Mouse (Mus musculus) liver, embryonic 13.5 days (tissue): ENCODE measurements around the gene Atg2b. TPM values are rescaled to one million over a fixed set of nuclear protein-coding genes. Genes with fewer than 3 reads are reported as not detected.

ENCODE experiments used
- ATAC-seq: fragments of 200-750 bp; cut with Nextera tagmentation; 2 replicates; pipeline ENCODE4 v1.8.0; 2017; ENCODE audit warnings: low read depth, mild to moderate bottlenecking, moderate number of reproducible peaks, moderate library complexity
- DNase-seq: peaks from one replicate; pipeline ENCODE4 v3.0.0; 2022
- H3K27ac ChIP-seq: fragments of 300-500 bp; sonication (generic); 2 replicates; pipeline ENCODE4 v1.5.1; 2015; ENCODE audit warnings: moderate library complexity, mild to moderate bottlenecking, inconsistent platforms
- H3K27me3 ChIP-seq: fragments of 300-500 bp; sonication (generic); 2 replicates; pipeline ENCODE4 v1.6.1; 2015; ENCODE audit warnings: mild to moderate bottlenecking, inconsistent platforms
- H3K36me3 ChIP-seq: fragments of 300-500 bp; sonication (generic); 2 replicates; pipeline ENCODE4 v1.6.1; 2015; ENCODE audit warnings: mild to moderate bottlenecking, inconsistent platforms
- H3K4me1 ChIP-seq: fragments of 300-500 bp; sonication (generic); replicated peaks from 2 replicates; pipeline ENCODE4 v1.6.1; 2015; ENCODE audit warnings: inconsistent platforms
- H3K4me2 ChIP-seq: fragments of 300-500 bp; sonication (generic); 2 replicates; pipeline ENCODE4 v1.6.1; 2015; ENCODE audit warnings: inconsistent platforms, mild to moderate bottlenecking, moderate library complexity
- H3K4me3 ChIP-seq: fragments of 300-500 bp; sonication (generic); replicated peaks from 2 replicates; pipeline ENCODE4 v1.5.1; 2015; ENCODE audit warnings: mild to moderate bottlenecking, inconsistent platforms
- H3K9ac ChIP-seq: fragments of 300-500 bp; sonication (generic); 2 replicates; pipeline ENCODE4 v1.6.1; 2015; ENCODE audit warnings: mild to moderate bottlenecking, inconsistent platforms
- H3K9me3 ChIP-seq: fragments of 300-500 bp; sonication (generic); replicated peaks from 2 replicates; pipeline ENCODE4 v1.6.1; 2016; ENCODE audit warnings: inconsistent platforms
- WGBS: fragments of 180-500 bp; shearing (Covaris S2); methylation state at CpG from one replicate; pipeline ENCODE4 v1.1.7; 2015; ENCODE audit not compliant: insufficient replicate concordance; 5-methylcytosine and 5-hydroxymethylcytosine counted together
- polyA plus RNA-seq: library from polyadenylated mRNA; unstranded; fragments of >200 nt; fragmentation: Nextera tagmentation; extraction: Ambion mirVana; gene quantifications from 2 replicates; pipeline ENCODE4 v1.2.1, GENCODE M21; 2015

The Atg2b gene
- polyA plus RNA-seq, 1 experiment from 2014 or later = 7.5 TPM

DNA sequence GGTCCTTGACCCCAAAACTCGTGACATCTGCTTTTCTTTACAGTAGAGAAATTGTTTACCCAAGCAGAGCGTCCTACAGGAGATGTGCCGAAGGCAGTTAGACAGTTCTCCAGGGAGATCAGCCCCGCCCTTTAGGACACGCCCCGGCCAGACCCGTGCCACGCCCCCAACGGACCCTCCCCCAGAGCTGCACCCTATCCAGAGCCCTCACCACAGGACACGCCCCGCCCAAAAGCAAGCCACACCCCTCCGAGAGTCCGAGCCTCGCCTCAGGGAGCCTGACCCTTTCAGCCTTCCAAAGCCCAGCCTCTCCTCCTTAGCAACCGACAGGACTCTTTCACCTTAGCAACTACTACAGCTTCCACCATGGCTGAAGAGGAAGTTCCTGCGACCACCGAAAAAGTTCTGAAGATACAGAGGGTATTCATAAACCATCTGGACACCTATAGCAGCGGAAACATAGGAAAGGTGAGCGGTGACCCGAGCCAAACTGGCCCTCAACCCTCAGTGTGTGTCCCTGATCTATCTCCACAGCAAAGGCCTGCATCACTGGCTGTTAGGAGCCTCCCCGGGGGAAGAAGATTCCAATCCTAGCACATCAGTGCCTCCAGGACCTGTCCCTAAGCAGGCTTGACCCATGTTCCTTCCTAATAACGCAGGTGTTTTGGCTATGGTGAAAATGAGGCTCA lies 20.9 kb upstream of the Atg2b start, which contains the start of gene Ak7:
Ak7 (plus strand) TSS at position 178 of the 689 bp plus-strand sequence.
- H3K36me3 ChIP-seq = no peaks in the 10 kb centered on the region
- peak within 1 kb of the TSS; percentile 63 for H3K4me2 ChIP-seq
- H3K9me3 ChIP-seq = no peaks in the 10 kb centered on the region
- H3K27ac ChIP-seq = no peak within 1 kb of the TSS
- H3K4me3 ChIP-seq = peak within 1 kb of the TSS; percentile 27
- 9% methylated on average over 22 of the region's 22 CpGs for WGBS
- 0 out of 2 replicates have a peak, but pooled peaks cover 5% of the 10 kb centered on the region for H3K27me3 ChIP-seq
- ATAC-seq (peak; percentile 99), DNase-seq (peak; percentile 95)
- H3K9ac ChIP-seq = peak within 1 kb of the TSS; percentile 17; the same call in 1 of the 2 replicates
- peaks cover 14% of the 10 kb centered on the region for H3K4me1 ChIP-seq

DNA sequence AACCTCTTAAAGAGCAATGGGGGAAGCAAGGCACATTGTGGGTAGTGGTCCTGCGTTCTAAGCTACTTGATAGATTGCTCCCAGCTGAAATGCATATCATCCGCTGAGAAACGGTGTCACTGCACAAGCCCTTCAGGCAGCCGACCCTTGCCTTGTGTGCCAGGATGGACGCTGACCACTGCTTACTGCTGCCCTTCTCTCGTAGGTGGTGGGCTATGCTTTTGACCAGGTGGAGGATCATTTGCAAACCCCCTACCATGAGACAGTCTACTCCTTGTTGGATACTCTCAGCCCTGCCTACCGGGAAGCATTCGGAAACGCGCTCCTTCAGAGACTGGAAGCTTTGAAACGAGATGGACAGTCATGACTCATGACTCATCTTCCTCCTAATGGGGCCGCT lies 15.4 kb upstream of the Atg2b start:
- Histone ChIP-seq H3K4me2 (no peak overlapping the region), H3K27me3 (no peaks in the 10 kb centered on the region), H3K4me3 (no peak overlapping the region), H3K9me3 (no peaks in the 10 kb centered on the region), H3K4me1 (peaks cover 5% of the 10 kb centered on the region), H3K27ac (no peak overlapping the region), H3K36me3 (peaks cover 7% of the 10 kb centered on the region), H3K9ac (no peak overlapping the region)
- DNase-seq (no peak), ATAC-seq (no peak)
- WGBS = 84% methylated on average over 12 of the region's 12 CpGs

DNA sequence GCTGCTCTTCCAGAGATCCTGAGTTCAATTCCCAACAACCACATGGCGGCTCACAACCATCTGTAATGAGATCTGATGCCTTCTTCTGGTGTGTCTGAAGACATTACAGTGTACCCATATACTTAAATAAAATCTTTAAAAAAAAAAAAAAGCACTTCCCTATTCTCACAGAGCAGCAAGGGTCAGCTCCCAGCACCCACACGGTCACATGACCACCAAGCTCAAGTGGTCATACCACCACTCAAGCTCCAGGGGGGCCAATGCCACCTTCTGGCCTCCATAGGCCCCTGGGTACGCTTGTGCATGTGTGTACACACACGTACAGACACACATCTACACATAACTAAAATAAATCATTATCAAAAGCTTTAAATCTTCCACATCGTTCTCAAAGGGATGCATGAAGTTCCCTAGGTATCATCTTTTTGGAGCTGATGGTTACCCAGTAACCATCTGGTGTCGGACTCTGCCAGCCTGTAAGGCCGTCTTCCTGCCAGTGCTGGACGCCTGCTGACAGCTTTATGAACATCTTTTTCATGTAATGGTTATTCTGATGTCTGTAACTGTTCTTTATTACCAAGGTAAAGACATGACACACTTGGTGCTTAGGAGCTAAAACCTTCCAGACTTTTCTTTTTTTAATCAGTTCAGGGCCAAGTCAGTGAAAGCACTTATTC lies 12.2 kb upstream of the Atg2b start:
- no peak overlapping the region for H3K9ac ChIP-seq
- no peaks in the 10 kb centered on the region for H3K4me1 ChIP-seq
- 78% methylated on average over 8 of the region's 8 CpGs for WGBS
- H3K36me3 ChIP-seq = peaks cover 14% of the 10 kb centered on the region
- no peaks in the 10 kb centered on the region for H3K27me3 ChIP-seq
- no peak overlapping the region for H3K27ac ChIP-seq
- no peak overlapping the region for H3K4me2 ChIP-seq
- ATAC-seq (no peak), DNase-seq (no peak)
- H3K9me3 ChIP-seq = no peaks in the 10 kb centered on the region
- no peak overlapping the region for H3K4me3 ChIP-seq

DNA sequence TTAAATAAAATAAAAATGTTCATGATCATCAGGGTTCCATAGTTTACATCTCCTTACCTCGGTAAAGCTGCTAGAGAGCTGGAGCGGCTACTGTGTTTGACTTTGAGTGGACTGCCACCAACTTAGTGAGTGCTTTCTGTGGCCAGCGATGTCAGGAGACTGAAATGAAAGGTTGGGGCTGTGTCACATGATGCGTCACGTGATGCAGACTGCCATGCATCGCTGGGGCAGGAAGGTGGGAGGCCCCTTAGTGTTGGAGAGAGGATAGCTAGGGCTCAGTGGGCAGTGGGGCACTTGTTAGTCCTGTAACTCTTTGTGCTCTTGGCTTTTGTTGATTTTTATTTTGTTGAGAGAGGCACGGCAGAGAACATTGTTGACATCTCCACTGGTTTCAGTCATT lies 10.8 kb upstream of the Atg2b start:
- no peak overlapping the region for H3K27ac ChIP-seq
- no peak overlapping the region for H3K9ac ChIP-seq
- no peaks in the 10 kb centered on the region for H3K27me3 ChIP-seq
- H3K36me3 ChIP-seq = peaks cover 21% of the 10 kb centered on the region
- 78% methylated on average over 7 of the region's 7 CpGs for WGBS
- H3K9me3 ChIP-seq = no peaks in the 10 kb centered on the region
- no peak overlapping the region for H3K4me2 ChIP-seq
- ATAC-seq (no peak), DNase-seq (no peak)
- H3K4me1 ChIP-seq = no peaks in the 10 kb centered on the region
- H3K4me3 ChIP-seq = no peak overlapping the region

DNA sequence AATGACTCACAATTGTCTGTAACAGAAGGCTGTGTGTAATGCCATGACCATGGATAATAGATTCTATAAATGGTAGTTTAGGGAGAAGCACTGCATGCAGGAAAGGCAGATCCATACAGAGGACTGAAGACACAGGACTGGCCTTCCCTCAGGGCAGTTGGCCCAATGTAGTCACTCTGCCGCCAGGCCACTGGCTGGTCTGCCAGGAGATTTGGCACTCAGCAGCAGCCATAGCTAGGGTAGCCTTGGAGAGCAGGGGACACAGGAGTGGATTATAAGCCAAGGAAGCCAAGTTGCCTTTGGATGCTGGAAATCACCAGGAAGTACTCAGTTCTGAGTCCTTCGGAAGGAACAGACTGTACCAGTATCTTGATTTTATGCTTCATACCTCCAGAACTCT lies 9.0 kb upstream of the Atg2b start:
- no peak overlapping the region for H3K4me2 ChIP-seq
- H3K4me3 ChIP-seq = no peak overlapping the region
- no peak for ATAC-seq
- H3K9me3 ChIP-seq = no peaks in the 10 kb centered on the region
- no peak for DNase-seq
- no peak overlapping the region for H3K27ac ChIP-seq
- 88% methylated on average over 2 of the region's 2 CpGs for WGBS
- H3K4me1 ChIP-seq = no peaks in the 10 kb centered on the region
- H3K9ac ChIP-seq = no peak overlapping the region
- 0 out of 2 replicates have a peak, but pooled peaks cover 19% of the 10 kb centered on the region for H3K36me3 ChIP-seq
- no peaks in the 10 kb centered on the region for H3K27me3 ChIP-seq

DNA sequence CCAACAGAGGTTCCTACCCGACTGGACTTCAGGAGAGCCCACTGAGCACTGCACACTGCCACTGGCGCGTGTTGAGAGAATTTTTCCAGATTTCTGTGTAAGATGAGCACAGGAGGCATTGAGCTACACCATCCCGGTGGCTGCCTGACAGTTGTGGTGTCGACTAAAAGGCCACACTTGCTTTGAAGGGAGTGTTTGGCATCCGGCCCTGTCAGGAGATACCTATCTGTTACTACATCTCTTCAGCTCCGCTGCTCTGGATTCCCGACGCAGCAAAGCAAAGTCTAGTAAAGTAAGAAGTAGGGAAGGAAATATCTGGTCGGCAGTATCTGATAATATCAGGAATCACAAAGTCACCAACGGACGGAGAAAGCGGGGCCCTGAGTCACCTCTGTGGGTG lies 4.4 kb upstream of the Atg2b start:
- Histone ChIP-seq H3K27me3 (no peaks in the 10 kb centered on the region), H3K4me1 (peaks cover 25% of the 10 kb centered on the region), H3K9ac (no peak overlapping the region), H3K4me2 (no peak overlapping the region), H3K9me3 (no peaks in the 10 kb centered on the region), H3K27ac (no peak overlapping the region), H3K36me3 (0 out of 2 replicates have a peak, but pooled peaks cover 19% of the 10 kb centered on the region), H3K4me3 (no peak overlapping the region)
- WGBS = 65% methylated on average over 13 of the region's 13 CpGs
- ATAC-seq = no peak
- no peak for DNase-seq

DNA sequence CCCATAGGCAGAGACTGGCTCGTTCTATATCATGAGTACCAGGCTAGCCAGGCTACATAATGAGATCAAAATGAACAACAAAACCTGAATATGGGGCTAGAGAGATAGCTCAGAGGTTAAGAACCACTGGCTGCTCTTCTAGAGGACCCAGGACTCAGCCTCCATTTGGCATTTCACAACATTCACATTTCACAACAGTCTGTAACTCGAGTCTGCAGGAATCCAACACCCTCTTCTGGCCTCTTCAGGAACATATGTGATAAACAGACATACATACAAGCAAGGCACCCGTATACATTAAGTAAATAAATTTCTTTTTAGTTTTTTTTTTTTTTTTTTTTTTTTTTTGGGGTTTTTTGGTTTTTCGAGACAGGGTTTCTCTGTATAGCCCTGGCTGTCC lies 3.5 kb upstream of the Atg2b start:
- Histone ChIP-seq H3K9me3 (no peaks in the 10 kb centered on the region), H3K4me1 (peaks cover 30% of the 10 kb centered on the region), H3K9ac (no peak overlapping the region), H3K4me3 (no peak overlapping the region), H3K27me3 (no peaks in the 10 kb centered on the region), H3K4me2 (no peak overlapping the region), H3K36me3 (0 out of 2 replicates have a peak, but pooled peaks cover 14% of the 10 kb centered on the region), H3K27ac (no peak overlapping the region)
- 63% methylated on average over 4 of the region's 4 CpGs for WGBS
- no peak for ATAC-seq
- no peak for DNase-seq

DNA sequence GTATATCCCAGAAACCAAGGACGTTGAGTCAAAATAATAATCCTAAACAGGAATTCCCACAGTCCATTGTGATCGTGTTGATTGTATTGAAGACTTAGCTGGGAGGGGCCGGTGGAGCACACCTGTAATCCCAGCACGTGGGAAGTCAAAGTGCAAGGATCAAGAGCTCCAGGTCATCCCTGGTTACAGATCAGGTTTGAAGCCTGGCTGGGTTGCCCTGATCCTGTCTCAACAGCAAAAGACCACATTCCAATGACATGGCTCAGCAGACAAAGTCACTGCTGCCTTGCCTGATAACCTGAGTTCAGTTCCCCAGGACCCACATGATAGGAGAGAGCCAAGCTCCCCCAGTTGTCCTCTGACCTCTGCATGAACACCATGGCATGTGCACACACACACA lies 2.4 kb upstream of the Atg2b start:
- DNase-seq = no peak
- 75% methylated on average over 4 of the region's 4 CpGs for WGBS
- peaks cover 41% of the 10 kb centered on the region for H3K4me1 ChIP-seq
- no peaks in the 10 kb centered on the region for H3K27me3 ChIP-seq
- no peaks in the 10 kb centered on the region for H3K9me3 ChIP-seq
- no peak overlapping the region; the same call in 1 of the 2 replicates for H3K27ac ChIP-seq
- H3K9ac ChIP-seq = no peak overlapping the region
- no peak for ATAC-seq
- H3K4me2 ChIP-seq = no peak overlapping the region
- 0 out of 2 replicates have a peak, but pooled peaks cover 12% of the 10 kb centered on the region for H3K36me3 ChIP-seq
- H3K4me3 ChIP-seq = no peak overlapping the region

DNA sequence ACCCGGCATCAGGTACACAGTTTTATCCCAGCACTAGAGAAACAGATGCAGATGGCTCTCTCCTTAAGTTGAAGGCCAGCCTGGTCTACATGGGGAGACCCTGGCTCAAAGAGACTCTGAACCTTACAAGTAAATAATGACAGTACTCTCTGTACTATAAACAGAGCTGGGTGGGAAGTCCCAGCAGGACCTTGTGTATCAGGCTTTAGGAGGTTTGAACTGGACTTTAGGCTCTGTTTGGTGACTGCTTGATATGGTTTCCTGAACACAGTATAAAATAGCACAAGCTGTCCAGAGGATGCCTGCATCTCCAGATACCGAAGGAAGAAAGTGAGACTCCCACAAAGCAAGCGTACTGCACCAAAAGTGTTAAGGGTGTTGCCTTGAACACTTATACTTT lies 1.8 kb upstream of the Atg2b start:
- peaks cover 47% of the 10 kb centered on the region for H3K4me1 ChIP-seq
- 69% methylated on average over 3 of the region's 3 CpGs for WGBS
- H3K36me3 ChIP-seq = peaks cover 8% of the 10 kb centered on the region; the same call in 1 of the 2 replicates
- no peaks in the 10 kb centered on the region for H3K27me3 ChIP-seq
- DNase-seq (no peak), ATAC-seq (no peak)
- peak overlapping the region; percentile 96 for H3K9ac ChIP-seq
- H3K27ac ChIP-seq = peak overlapping the region; percentile 95
- peak overlapping the region; percentile 93 for H3K4me2 ChIP-seq
- no peaks in the 10 kb centered on the region for H3K9me3 ChIP-seq
- 0 out of 2 replicates have a peak overlapping the region, but pooled peaks have one; percentile 99 for H3K4me3 ChIP-seq

DNA sequence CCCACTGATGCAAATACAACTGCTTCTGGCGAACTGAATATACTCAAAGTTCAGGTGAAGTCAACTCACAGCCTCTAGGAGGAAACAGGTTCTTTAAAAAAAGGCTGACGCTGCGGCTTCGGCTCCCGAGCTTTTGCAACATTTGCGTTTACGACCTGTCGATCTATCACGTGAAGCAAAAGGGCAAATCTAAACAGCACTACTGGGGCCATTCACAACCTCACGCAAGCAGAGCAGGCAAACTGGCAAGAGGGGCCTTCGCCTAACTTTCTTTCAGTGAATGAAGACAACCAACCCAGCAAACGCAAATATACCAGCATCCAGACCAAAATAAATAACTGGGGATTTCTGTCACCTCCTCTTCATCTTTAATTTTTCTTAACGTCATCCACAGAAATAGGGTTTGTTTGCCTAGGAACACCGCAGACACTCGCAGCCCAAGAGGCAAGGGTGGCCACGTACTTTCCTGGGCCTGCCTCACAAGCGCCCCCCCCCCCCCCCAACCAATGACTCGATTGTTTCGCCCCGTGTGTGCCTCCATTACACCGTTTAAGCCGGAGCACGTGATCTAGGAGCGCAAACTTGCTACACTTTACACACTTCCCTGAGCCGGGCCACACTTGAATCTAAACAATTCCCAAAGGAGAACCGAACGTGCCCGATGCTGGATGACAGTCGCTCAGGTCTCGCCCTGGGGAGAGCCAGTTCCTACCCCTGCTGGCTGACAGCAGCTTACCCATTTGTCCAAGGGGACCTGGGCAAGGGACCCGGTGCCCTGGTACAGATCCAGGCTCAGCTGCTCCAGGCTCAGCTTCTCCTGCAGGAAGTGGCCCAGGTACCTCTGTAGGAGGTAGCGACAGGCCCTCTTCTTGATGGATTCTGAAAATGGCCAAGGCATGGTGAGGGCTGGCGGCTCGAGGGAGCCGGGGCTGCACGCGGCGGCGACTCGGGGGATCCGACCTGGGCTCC lies 794 bp downstream of the Atg2b start, which contains the start of gene Gskip:
Gskip (plus strand) TSS at position 897 of the 969 bp plus-strand sequence.
- peak; percentile 54 for ATAC-seq
- H3K4me2 ChIP-seq = peak within 1 kb of the TSS; percentile 93
- peaks cover 16% of the 10 kb centered on the region for H3K36me3 ChIP-seq
- DNase-seq = peak; percentile 60
- peak within 1 kb of the TSS; percentile 96 for H3K9ac ChIP-seq
- H3K4me3 ChIP-seq = peak within 1 kb of the TSS; percentile 99
- H3K27me3 ChIP-seq = no peaks in the 10 kb centered on the region
- no peaks in the 10 kb centered on the region for H3K9me3 ChIP-seq
- H3K4me1 ChIP-seq = peaks cover 54% of the 10 kb centered on the region
- WGBS = under 1% methylated on average over 41 of the region's 41 CpGs
- H3K27ac ChIP-seq = peak within 1 kb of the TSS; percentile 95

DNA sequence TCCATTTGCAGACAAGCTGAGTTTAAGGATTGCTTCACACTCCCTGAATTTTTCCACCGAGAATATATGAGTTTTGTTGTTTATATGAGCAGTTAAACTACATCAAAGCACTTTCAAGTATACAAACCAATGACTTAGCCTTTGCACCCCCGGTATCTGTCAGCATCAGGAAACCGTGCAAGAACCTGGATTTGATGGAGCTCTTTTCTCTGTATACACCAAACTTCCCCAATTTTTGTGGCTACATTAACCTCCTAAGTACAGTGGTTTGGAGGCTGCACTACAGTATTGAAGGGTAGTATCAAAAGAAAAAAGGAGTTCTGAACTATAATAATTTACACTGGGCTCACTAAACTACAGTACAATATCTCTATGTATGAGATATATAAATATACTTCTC lies 6.2 kb downstream of the Atg2b start:
- Histone ChIP-seq H3K9ac (no peak overlapping the region), H3K27me3 (no peaks in the 10 kb centered on the region), H3K9me3 (no peaks in the 10 kb centered on the region), H3K4me2 (no peak overlapping the region), H3K27ac (no peak overlapping the region), H3K36me3 (peaks cover 52% of the 10 kb centered on the region), H3K4me1 (peaks cover 41% of the 10 kb centered on the region), H3K4me3 (no peak overlapping the region)
- DNase-seq = no peak
- WGBS = 63% methylated on average over 3 of the region's 3 CpGs
- ATAC-seq = no peak
